Mouse (Mus musculus) cerebellum, adult 9-10 months (tissue): ENCODE measurements around the gene Hamp2.
A peak's percentile ranks its signal among the peaks of the same experiment; 100 is the strongest.
"Not testable (repeated sequence)": the region's sequence is repeated elsewhere in the genome, so short reads cannot be mapped to it uniquely, and the experiment has no call there.

Experiments
- DNase-seq: peaks from one replicate; pipeline ENCODE4 v3.0.0; 2022

The Hamp2 gene

DNA sequence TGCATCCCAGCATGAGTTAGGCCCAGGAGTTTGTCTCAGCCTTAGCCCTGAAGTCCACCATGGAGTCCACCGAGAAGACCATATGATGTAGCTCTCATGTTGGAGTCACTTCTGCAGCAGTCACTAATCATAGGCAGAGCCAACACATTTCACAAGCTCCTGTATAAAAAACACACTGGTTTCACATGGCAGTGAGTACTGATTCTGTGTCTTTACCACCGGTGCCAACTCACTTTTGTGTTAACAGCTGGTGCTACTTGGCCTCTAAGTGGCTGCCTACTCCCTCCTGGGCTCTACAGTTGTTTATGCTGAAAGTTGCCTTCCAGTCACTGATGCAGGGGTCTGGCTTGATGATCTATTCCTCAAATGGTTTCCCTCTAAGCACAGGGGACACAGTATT lies at the start of gene Hamp2:
Hamp2 (minus strand) TSS at position 101 of the 400 bp plus-strand sequence.
- DNase-seq: not testable (repeated sequence)

DNA sequence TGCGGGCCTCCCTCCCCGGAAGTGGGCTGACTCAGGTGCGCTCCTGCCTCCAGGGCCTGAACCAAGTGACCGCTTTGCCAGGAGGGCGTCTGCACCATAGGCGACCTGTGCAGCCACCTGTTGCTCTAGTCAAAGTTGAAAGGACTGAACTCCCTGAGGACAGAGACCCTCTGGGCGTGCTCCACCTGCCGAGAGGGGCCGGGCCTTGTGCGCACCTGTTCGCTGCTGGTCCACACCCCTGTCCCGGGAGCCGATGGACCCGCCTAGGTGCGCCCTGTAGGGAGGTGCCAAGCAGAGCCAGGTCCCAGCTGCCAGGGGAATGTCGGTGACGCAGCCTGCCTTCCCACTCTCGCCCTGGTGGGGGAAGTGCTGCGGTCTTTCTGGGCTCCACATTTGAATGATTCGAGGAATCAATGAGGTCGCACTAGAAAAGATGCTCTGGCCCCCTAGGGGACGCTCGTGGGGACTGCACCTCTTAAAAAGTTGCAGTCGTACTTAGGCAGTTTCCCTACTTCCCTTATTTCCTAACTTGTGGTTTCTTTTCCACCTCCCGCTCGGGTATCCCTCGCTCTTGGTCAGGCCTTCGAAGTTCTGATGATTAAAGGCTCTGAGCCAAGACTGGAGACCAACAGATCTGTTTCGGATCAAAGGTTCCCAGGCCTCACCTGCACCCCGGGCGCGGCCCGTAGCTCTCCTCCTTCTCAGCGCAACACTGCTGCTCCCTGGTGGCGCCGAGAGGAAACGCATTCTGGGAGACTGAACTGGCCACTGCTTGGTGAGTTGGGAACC lies 49.2 kb upstream of the Hamp2 start, which contains the start of gene Fam187b:
Fam187b (plus strand) TSS at position 290 of the 789 bp plus-strand sequence.
- peak; percentile 80 for DNase-seq

DNA sequence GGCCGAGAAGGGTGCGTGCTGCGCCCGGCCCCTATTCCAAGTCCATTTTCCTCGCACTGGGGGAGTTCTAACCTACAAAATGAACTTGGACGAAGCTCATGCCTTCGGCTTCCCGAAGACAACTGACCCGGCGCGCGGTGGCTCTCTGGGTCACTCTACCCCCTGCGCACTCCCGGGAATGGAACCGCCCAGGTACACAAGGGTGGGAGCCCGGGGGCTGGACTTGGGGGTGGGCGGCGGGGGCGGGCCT lies 48.7 kb upstream of the Hamp2 start, which contains the start of gene Lsr:
Lsr (minus strand) TSS at position 214 of the 250 bp plus-strand sequence.
- DNase-seq: no peak

DNA sequence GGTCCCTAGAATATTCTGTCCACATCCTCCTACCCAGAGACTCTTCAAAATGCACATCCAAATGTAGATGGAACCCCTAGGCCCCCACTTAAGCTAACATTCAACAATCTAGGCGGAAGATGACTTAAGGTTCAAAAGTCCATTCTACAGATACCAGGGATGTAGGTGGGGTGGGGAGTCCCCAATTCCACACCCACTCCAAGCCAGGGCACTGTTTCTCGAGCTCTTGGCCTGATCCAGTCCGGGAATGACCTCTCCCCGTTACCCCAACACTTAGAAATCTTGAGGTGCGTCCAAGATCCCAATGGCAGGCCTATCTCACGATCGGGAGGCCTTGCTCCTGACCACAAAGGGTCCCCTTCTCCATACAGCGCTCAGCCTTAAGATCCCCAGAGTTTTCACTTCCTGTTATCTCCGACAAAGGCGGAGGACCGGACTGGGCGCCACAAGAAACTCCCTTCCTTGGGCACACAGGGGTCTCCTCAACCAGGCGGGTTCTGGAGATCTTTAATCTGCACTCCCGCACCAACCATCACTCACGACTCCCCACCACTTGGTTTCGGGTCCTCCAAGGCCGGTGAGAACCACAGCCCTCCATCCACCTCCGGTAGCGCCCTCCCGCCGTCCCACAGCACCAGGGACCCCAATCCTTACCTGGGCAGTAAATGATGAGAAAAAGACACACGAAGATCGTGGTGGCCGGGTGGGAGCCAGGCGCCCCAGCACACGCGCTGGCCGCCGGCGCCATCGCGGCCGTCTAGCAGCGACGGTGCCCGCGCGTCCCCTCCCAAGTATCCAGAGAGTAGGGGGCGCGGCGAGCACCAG lies 48.2 kb upstream of the Hamp2 start:
- DNase-seq: no peak

DNA sequence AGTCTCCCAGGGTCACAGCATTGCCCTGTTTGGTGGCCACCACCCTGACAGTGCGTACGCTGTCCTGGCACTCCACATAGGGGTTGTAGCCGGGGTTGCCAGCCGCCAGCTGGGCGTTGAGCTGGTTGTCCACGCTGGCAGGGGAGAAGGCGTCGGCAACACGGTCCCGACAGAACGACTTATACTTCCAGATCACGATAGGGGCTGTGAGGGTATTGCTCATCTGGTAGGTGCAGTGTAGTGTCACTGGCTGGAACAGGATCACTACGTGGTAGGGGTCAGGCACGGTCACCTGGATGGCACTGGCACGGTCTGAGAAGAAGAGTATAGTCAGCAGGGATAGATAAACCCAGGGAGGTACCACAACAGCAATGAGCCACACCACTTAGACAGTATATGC lies 47.4 kb upstream of the Hamp2 start:
- no peak for DNase-seq

DNA sequence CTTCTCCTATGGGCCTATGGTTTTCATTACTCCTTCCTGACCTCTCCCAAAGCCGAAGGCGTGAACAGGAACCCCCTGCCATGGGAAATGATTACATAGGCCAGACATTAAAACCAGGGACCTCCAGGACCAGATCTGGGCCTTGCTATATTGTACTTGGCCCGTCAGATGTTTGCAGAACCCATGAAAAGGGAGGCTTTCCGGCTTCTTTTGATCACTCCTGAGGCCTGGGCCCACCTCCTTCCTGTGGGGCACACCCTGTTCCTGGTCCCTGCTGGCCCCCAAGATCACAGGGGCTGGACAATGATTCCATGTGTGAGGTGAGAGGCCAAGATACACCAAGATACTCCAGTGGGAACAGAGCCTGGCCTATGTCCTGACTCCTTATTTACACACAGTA lies 44.7 kb upstream of the Hamp2 start:
- no peak for DNase-seq

DNA sequence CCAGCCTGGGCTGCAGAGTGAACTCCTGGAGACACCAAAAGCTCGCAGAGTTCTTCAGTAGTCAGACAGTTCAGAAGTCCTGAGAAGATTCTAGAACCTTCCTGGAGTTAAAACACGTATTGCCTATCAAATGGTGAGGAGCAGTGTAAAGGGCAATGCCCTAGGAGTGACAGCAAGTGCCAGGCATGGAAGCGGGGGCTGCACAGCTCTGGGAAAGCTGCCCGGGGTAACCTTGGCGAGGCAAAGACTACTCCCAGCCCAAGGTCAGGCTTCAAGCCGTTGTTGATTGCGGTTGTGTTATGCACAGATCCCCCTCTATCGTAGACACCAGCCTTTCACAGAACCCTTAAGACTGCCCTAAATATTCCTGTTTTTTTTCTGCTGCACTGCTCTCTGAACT lies 44.1 kb upstream of the Hamp2 start:
- DNase-seq: no peak

DNA sequence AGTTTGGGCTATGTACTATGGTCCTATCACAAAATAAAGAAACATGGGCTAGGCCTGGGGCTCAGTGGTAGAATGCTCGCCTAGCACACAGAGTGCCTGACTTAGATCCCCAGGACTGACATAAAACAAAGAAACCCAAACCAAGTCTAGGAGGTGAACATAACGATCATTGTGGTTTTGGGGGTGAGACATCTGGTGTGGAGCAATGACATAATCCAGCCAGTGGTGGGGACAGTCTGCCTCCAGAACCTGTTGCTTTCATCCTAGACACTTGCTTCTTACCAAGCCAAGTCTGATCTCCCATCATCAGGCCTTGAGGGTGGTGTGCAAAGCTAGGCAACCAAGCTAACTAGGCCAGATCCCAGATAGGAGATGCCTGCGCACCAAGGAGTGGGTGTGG lies 42.2 kb upstream of the Hamp2 start:
- no peak for DNase-seq

DNA sequence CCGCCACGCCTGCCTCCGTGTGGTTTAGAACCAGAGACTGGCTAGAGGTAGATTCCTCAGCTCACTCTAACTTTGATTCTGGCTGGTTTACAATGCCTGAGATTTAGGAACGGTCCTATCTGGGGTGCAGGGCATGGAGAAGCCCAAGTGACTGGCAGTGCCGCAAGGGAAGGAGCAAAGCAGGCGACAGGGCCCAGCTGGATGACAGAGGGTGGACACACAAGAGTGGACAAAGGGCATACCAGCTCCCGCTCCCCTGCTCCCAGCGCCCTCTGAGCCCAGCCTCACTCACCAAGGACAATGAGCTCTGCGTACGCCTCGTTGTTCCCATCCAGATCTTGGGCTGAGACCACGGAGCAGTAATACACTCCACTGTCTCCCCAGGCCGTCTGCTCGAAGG lies 41.2 kb upstream of the Hamp2 start:
- no peak for DNase-seq

DNA sequence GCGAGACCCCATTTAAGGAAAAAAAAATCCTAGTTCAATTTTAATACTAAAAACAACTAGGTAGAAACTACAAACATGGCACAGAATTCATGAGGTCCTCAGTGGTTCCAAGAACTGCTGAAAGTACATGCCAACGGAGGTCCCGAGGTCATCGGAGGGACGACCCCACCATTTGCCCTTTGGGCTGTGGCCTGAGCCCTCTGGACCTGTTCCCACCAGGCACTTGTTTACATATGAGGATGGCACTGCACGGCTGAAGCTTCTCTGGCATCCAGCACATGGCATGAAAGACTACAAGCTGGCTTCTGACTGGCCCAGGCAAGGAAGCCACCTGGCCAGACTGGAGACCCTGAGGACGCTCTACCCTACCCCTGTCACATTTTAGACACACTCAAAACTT lies 39.9 kb upstream of the Hamp2 start:
- no peak for DNase-seq

DNA sequence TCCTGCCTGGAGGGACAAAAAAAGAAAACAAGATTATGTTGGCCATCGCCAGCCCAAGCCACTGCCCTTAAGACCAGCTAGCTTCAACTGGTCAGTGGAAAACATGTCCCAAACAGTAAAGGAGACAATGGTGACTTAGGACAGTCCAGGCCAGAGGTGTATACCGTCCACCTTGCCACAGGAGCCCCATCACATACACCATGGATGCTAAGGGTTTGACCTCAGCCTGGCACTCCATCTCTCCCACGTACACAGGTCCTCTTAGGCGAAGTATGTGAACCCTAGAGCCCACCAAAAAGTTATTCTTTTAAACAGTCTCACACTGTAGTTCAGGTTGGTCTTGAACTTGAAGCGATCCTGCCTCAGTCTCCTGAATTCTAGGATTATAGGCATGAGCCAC lies 38.4 kb upstream of the Hamp2 start:
- DNase-seq: no peak

DNA sequence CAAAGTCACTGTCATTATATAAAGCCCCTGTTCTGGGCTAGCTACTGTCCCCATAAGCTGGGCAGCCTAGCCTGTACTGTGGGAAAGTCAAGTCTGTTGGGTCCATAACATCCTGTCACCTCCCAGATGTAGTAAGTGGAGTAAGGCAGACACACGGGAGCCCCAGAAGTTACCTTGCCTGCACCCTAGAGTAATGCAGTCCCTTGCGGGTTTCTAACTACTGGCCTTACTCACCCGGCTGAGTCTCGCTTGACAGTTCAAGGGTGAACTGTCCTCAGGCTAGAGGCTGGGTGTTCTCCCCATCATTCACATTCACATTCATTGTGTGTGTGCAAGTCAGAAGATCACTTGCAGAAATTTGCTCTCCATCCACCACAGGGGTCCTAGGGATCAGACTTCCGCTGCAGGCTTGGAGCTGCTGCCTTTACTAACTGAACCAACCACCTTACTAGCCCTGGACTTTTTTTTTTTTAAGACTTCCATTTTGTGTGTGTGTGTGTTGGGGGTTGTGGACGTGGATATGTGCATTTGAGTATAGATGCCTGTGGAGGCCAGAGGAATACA lies 35.4 kb upstream of the Hamp2 start:
- DNase-seq: no peak

DNA sequence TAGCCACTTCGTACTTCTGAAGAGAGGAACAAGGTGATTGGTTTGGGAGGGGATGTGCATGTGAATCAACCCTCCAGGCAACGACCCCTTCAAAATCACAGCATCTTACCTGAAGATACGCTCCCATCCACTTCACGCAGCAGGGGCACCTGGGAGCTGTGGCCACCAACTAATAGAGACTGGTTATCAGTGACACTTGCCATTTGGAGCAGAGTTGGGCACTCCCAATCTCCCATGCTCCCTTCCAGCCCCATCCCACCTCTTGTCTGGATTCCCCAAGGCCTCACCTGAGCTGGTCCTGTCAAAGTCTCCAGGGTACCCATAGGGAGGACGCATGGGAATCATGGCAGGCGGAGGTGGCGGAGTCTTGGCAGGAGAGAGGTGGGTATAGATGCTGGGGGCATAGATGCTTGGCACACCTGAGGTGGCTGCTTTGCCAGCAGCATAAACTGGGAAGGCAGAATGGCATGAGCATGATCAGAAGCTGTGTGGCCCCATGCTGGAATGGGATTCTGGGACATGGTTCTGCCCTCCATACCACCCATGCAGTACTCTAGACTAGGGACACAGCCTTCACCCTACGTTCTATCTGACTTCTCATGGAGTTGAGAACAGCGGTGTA lies 34.5 kb upstream of the Hamp2 start:
- DNase-seq: no peak

DNA sequence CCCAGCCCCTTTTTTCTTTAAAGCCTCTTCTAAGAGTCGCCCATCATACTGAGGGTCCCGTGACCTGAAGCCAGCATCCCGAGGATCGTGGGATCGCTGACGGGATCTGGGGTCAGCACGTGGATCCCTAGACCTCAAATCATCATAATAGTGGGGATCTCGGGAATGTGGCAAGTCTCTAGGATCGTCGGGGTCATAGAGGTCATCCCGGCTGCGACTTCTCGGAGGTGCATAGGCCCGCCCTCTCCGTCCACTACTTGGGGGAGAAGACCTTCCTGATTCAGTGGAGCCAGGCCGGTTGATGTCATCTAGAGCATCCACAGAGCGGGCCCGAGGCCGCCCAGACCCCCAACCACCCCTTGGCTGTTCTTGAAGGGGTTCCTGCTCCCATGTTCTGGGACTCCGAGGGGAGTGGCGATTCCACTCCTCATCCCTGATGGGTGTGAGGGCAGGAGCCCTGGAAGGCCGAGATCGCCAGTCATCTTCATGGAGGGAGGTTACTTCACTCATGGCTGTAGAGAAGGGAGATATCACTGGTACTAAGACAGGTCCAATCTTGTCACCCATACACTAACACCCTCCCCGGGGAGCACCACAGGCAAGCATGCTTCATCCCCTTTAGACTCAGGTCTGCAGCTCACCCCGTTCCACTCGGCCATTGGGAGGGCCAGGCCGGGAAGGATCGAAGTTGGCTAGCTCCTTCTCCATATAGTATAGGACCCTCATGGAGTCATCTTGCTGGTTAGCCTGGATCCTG lies 33.8 kb upstream of the Hamp2 start:
- DNase-seq: peak; percentile 71

DNA sequence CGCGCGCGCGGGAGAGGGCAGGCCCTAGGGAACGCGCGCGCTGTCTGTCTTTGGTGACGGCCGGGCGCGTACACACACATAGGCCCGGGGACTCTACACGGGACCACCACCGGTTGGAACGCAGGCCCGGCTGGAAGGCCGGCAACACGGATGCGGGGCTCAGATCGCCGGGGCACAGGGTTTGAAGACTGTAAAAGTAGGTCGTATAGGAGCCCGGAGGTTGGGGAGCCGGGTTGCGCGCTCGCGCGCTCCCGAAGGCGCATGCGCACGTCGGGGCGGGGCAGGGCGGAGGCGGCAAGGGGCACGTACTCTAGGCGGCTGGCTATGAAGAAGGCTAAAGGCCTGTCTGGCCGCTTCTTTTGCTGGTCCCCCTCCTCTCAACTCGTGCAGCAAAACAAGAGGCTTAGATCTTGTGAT lies 32.9 kb upstream of the Hamp2 start:
- DNase-seq: peak; percentile 95

DNA sequence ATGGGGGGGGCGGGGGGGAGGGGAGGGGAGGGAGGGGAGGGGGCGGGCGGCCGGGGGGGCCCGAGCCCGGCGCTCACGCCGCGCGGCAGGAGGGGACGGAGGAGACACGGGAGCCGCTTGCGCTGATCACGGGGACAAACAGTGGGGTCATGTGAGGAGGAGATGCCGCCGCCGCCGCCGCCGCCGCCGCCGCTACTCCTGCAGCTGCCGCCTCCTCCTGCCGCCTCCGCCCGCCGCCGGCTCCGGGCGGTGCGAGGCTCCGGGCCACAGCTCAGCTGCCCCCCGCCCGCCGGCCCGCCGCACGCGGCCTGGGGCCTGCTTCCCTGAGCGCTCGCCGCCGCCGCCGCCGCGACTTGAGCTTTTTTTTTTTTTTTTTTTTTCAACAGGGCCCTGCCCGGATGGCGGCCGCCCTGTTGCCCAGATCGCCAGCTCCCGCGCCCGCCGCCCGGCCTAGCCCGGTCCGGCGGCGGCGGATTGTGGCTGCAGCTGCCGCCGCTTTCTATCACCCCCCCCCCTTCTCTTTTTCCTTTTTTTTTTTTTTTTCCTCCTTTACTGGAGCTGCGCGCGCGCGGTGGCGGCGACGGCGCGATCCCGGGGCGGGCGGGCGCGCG lies 32.4 kb upstream of the Hamp2 start, which contains the start of gene Usf2:
Usf2 (minus strand) TSS at position 48 of the 611 bp plus-strand sequence.
- peak; percentile 76 for DNase-seq

DNA sequence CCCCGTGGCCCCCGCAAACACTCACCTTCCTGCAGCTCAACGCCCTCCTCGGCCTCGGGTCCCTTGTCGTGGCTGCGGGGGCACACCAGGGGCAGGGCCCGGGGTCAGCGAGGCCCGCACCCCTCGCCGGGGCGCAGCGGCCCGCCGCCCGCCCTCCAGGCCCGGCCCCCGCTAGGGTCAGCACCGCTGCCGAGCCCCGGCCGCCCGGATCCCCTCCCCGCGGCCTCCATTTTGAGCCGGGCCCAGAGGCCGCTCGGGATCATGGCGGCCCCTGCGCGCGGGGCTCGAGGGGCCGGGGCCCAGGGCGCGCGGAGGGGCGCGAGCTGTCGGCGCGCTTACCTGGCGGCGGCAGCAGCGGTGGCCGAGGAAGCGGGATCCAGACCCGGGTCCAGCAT lies 31.9 kb upstream of the Hamp2 start:
- DNase-seq: no peak

DNA sequence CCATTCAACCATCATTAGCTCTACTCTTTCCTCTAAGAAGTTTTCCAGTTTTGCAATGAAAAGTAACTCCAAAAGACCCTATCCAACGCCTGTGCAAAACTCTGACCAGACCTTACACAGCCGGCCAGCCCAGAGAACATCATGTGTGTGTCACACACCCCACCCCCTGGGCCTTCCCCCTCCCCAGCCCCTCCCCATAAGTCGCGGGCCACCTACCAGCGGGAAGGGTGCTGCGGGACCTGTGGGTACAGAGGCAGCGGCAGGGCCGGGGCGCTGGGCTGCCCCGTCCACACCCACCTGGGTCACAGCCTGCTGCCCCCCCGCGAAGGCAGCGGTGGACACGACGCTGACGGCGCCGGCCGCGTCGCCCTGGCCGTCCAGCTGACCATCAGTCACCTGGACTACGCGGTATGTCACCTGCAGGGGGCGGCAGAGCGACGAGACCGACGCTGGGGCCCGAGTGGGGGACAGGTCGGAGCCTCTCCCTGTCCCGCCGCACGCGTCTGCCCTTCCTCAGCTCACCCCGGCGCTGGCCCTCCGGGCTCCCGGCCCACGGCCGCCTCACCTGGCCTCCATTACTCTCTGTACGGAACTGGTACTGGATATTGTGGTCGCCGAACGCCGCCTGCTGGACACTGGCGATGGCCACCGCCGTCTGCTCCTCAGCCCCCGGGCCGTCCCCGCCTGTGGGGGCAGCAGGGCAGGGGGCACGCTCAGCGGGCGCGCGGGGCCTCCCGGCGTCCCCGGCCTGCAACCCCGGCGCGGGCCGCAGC lies 31.3 kb upstream of the Hamp2 start:
- DNase-seq: peak; percentile 94

DNA sequence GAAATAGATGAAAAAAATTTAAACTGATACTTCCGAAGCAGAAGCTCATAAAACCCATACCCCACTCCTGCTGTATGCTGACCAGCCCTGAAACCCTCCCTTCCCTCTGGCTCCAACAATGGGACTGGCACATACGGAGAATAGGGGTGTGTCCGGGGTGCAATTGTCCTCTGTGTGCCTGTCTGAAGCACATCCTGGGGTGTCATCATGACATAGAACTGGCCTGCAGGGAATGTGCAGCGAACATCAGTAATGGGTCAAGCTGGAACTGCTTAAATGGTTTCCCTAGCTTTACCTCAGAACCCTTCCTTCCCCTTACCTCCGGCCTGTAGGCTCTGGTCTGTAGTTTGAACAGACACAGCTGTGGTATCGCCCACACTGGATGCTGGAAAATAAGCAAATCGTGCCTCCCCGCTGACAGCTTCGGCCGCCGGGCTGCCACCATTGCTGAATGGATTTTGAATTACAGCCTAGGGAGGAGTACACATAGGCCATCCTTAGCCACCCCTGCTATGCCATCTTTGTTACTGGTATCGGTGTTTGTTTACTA lies 30.6 kb upstream of the Hamp2 start:
- DNase-seq: no peak

DNA sequence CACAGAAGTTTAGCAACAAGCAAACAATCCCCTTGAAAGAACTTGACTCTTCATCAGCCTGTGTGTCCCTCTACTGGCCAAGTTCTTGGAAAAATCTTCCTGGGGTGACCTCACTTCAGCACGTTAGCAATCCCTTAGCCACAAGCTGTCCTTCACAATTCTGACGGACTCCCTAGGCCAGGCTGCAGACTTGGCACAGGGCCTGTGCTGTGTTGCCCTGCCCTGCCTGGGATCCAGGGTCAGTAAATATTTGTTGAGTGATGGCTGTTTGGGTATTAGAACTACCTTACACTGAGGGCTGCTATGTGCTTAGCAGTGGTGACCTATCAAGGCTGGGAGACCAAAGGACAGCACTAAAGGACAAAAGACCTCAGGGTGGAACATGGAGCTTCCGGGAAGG lies 29.6 kb upstream of the Hamp2 start:
- no peak for DNase-seq

DNA sequence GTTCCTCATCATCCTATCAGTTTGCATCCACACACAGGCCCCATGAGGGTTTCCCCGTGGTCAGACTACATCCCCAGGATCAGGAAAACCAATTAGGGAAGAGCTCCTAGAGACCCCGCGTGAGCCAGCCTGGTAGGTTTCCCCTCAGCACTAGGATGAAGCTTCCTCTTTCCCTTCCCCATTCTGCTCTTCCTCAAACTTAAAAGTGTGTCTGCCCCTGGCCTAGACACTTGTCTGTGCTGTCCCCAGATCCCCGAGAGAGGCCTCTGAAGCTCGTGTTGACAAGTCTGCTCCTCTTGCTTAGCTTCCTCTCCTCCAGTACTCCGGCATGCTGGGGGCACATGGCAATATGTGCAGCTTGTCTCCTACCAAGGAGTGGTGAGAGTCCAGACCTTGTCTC lies 29.0 kb upstream of the Hamp2 start:
- DNase-seq: no peak
